Mouse (Mus musculus): Measurements from ENCODE around the gene Coro7. TPM values are rescaled to one million over a fixed set of nuclear protein-coding genes. Genes with fewer than 3 reads are reported as not detected.
A peak's percentile ranks its signal among the peaks of the same experiment; 100 is the strongest.
"Not testable (repeated sequence)": the region's sequence is repeated elsewhere in the genome, so short reads cannot be mapped to it uniquely, and the experiment has no call there.

Coro7 gene
- polyA plus RNA-seq, 1 experiment from 2014 or later, result 27.2 TPM

DNA sequence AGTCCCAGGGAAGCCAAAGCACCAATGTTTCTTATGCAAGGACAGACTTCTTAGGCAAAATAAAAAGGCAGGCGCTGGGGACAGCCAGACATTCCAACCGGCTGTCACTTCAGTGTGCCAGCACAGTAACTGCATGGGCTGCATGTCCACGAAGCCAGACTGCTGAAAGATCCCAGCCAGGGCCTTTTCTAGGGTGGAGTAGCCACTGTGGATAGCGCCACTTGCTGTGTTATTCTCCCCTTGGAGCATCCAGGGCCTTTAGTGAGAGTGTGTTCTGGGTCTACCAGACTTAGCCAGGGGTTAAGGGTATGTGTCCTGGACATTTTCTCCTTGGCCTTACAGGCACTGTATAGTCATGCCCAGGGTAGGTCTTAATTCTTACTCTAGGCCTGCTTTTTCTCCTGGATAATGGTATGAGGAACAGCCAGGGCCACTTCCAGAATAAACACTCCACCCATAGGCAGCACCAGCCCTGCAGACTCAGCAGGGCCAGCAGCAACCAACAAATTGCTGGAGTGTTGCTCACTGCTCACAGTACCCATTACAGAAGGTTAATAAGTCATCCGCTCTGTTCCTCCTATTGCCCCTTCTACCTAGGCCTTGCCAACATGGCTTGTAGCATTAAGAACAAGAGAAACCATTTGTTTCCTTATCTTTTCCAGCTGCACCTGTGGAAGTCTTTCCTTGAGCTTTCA is 91.9 kb downstream of the Coro7 start:
- peak overlapping the region; percentile 65; the same call in 1 of the 2 replicates for H3K27ac ChIP-seq
- 49% methylated on average over 5 of the region's 5 CpGs for WGBS
- no peak overlapping the region for H3K4me3 ChIP-seq (replicated peaks; ENCODE audit: low read length)
- H3K36me3 ChIP-seq (replicated peaks; ENCODE audit: control insufficient read depth, insufficient read depth), result peaks cover 6% of the 10 kb centered on the region; the same call in 1 of the 2 replicates
- H3K9me3 ChIP-seq (ENCODE audit: control insufficient read depth, low read length), result no peaks in the 10 kb centered on the region
- ATAC-seq (ENCODE audit: low FRiP score), result no peak
- H3K4me1 ChIP-seq (replicated peaks; ENCODE audit: control insufficient read depth, insufficient read depth, low read length), result peaks cover 12% of the 10 kb centered on the region
- H3K4me2 ChIP-seq (replicated peaks), result no peak overlapping the region
- no peak for DNase-seq (ENCODE audit: low spot score)
- H3K9ac ChIP-seq, result no peak overlapping the region
- no peaks in the 10 kb centered on the region for H3K27me3 ChIP-seq (ENCODE audit: control insufficient read depth, insufficient read depth, low read length)

DNA sequence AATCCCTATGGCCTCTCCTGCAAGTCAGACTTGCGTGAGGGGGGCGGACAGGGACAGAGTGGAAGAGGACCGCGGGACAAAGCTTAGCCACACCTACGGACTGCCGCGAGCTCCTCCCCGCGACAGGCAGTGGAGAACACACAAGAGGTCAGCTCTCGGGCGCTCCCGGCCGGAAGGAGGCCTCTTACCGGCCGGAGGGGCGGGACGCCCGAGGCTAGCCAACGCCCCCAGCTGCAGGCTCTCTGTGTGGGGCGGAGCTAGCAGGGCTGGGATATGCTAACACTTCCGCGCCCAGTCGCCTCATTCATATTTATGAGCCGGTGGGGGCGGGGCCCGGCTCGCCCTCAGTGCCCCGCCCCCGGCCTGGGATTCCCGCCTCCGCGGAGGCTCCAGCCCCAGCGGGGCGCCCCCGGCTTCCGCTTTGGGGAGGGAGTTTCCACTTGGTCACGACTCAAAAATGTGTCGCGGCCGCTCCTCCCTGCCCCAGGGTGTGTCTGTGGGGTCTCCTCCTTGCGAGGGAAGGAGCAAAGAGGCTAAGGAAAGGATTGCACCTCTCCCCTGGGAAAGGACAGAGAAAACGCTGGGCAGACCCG is 93.0 kb downstream of the Coro7 start:
- peak overlapping the region; percentile 74 for H3K4me2 ChIP-seq (replicated peaks)
- DNase-seq (ENCODE audit: low spot score) (peak; percentile 90), ATAC-seq (ENCODE audit: low FRiP score) (peak; percentile 96)
- H3K36me3 ChIP-seq (replicated peaks; ENCODE audit: control insufficient read depth, insufficient read depth), result peaks cover 6% of the 10 kb centered on the region; the same call in 1 of the 2 replicates
- H3K4me3 ChIP-seq (replicated peaks; ENCODE audit: low read length), result peak overlapping the region; percentile 44
- H3K9me3 ChIP-seq (ENCODE audit: control insufficient read depth, low read length), result no peaks in the 10 kb centered on the region
- H3K9ac ChIP-seq, result peak overlapping the region; percentile 62
- H3K4me1 ChIP-seq (replicated peaks; ENCODE audit: control insufficient read depth, insufficient read depth, low read length), result peaks cover 12% of the 10 kb centered on the region; the same call in 1 of the 2 replicates
- peak overlapping the region; percentile 65 for H3K27ac ChIP-seq
- H3K27me3 ChIP-seq (ENCODE audit: control insufficient read depth, insufficient read depth, low read length), result no peaks in the 10 kb centered on the region
- 0% methylated on average over 41 of the region's 43 CpGs for WGBS

DNA sequence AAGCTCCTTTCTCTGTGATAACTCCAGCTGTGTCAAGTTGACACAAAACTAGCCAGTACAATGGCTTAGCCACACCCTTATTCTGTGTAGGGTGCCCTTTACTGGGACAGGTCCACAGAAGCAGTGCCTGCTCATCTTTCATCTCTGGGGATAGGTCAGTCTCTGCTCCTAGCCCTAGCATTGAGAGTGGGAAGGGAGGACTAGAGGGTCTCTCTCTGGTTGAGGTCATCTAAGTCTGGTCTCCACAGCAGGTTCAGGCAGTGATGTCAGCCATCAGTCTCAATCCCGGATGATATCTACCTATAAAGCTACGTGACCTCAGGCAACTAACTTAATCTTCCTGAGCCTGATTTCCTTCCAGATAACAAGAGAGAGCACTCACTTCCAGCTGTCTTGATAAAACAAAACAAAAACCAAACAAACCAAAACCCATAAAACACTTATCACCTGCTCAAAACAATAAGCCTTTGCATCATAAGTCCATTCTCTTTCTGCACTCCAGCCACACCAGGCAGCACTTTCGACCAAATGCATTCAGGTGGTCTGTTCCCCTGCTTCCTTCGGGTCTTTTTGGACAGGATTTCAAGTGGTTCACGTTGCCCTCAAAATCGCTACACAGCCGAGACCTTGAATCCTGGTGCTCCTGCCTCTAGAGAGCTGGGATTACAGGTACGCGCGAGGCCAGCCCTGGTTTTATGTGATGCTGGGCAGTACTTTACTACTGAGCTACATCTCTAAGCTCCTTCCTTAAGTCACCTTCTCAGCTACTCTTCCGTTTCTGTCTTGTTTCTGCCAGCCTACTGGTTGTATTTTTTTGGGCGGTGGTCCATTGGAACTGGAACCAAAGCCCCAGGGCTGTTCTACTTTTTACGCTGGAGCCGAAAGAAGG is 93.7 kb downstream of the Coro7 start:
- Histone ChIP-seq H3K9ac (peak overlapping the region; percentile 62), H3K36me3 (replicated peaks; ENCODE audit: control insufficient read depth, insufficient read depth) (peaks cover 6% of the 10 kb centered on the region; the same call in 1 of the 2 replicates), H3K4me1 (replicated peaks; ENCODE audit: control insufficient read depth, insufficient read depth, low read length) (peaks cover 12% of the 10 kb centered on the region; the same call in 1 of the 2 replicates), H3K27ac (peak overlapping the region; percentile 65), H3K4me2 (replicated peaks) (peak overlapping the region; percentile 74), H3K4me3 (replicated peaks; ENCODE audit: low read length) (peak overlapping the region; percentile 44), H3K27me3 (ENCODE audit: control insufficient read depth, insufficient read depth, low read length) (no peaks in the 10 kb centered on the region), H3K9me3 (ENCODE audit: control insufficient read depth, low read length) (no peaks in the 10 kb centered on the region)
- ATAC-seq (ENCODE audit: low FRiP score) (peak; percentile 36), DNase-seq (ENCODE audit: low spot score) (peak; percentile 36)
- 13% methylated on average over 14 of the region's 14 CpGs for WGBS

- 80% methylated on average over 5 of the region's 5 CpGs for WGBS
- Histone ChIP-seq H3K4me1 (replicated peaks; ENCODE audit: control insufficient read depth, insufficient read depth, low read length) (peaks cover 12% of the 10 kb centered on the region; the same call in 1 of the 2 replicates), H3K4me3 (replicated peaks; ENCODE audit: low read length) (no peak overlapping the region), H3K27ac (no peak overlapping the region), H3K36me3 (replicated peaks; ENCODE audit: control insufficient read depth, insufficient read depth) (no peaks in the 10 kb centered on the region), H3K9ac (no peak overlapping the region), H3K27me3 (ENCODE audit: control insufficient read depth, insufficient read depth, low read length) (no peaks in the 10 kb centered on the region), H3K4me2 (replicated peaks) (no peak overlapping the region), H3K9me3 (ENCODE audit: control insufficient read depth, low read length) (no peaks in the 10 kb centered on the region)
- DNase-seq (ENCODE audit: low spot score), result no peak
- no peak for ATAC-seq (ENCODE audit: low FRiP score)
Measured at GRCm38 (mm10) chr16:4584438-4584837, 95.1 kb downstream of the Coro7 start.

DNA sequence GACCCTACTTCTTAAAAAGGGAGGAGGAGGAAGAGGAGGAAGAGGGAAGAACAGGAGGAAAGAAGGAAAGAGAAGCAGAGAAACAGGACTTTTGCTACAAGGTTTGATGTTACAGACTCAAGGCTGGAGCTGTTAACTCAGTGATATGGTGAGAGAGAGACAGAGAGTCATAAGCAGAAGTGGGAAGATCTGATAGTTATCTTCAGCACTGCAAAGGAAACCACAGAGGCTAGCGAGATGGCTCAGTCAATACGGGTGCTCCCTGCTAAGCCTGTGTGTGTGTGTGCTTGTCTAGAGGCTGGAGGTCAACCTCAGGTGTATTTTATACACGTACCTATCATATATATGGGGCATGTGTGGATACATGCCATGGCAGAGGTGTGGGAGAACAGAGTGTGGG is 95.8 kb downstream of the Coro7 start:
- H3K27ac ChIP-seq, result no peak overlapping the region
- H3K9me3 ChIP-seq (ENCODE audit: control insufficient read depth, low read length), result no peaks in the 10 kb centered on the region
- WGBS, result 88% methylated on average over 3 of the region's 3 CpGs
- H3K36me3 ChIP-seq (replicated peaks; ENCODE audit: control insufficient read depth, insufficient read depth), result no peaks in the 10 kb centered on the region
- H3K4me3 ChIP-seq (replicated peaks; ENCODE audit: low read length), result no peak overlapping the region
- DNase-seq (ENCODE audit: low spot score) (no peak), ATAC-seq (ENCODE audit: low FRiP score) (no peak)
- no peak overlapping the region for H3K9ac ChIP-seq
- no peak overlapping the region for H3K4me2 ChIP-seq (replicated peaks)
- H3K27me3 ChIP-seq (ENCODE audit: control insufficient read depth, insufficient read depth, low read length), result no peaks in the 10 kb centered on the region
- peaks cover 12% of the 10 kb centered on the region; the same call in 1 of the 2 replicates for H3K4me1 ChIP-seq (replicated peaks; ENCODE audit: control insufficient read depth, insufficient read depth, low read length)

GRCm38 (mm10) chr16:4581179-4581578 is 98.4 kb downstream of the Coro7 start:
- H3K27me3 ChIP-seq (ENCODE audit: control insufficient read depth, insufficient read depth, low read length); DNase-seq (ENCODE audit: low spot score); ATAC-seq (ENCODE audit: low FRiP score); H3K27ac ChIP-seq; H3K4me3 ChIP-seq (replicated peaks; ENCODE audit: low read length); H3K36me3 ChIP-seq (replicated peaks; ENCODE audit: control insufficient read depth, insufficient read depth); H3K9ac ChIP-seq; H3K4me1 ChIP-seq (replicated peaks; ENCODE audit: control insufficient read depth, insufficient read depth, low read length); H3K4me2 ChIP-seq (replicated peaks); H3K9me3 ChIP-seq (ENCODE audit: control insufficient read depth, low read length): not testable (repeated sequence)
- 95% methylated on average over 4 of the region's 4 CpGs for WGBS

- ATAC-seq (ENCODE audit: low FRiP score), result no peak
- 85% methylated on average over 7 of the region's 7 CpGs for WGBS
Measured at GRCm38 (mm10) chr16:4578630-4579029, 100.9 kb downstream of the Coro7 start.

DNA sequence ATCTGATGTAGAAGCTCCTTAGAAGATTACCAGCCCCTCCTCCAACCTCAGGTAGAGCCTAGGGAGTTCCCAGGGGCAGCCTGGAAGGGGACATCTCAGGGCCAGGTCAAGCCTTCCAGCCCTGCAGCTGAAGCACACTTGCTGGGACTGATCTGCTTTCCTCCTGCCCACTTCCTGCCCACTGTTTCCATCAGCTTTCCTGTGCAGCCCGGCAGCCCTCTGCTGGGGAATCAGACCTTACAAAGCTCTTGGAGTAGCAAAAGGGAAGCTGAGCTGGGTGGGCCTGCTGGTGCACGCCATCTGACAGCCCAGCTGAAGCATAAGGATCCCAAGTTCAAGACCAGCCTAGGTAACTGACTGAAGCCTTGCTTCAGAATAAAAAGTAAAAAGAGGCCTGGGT is 102.7 kb downstream of the Coro7 start:
- no peaks in the 10 kb centered on the region for H3K4me1 ChIP-seq (replicated peaks; ENCODE audit: control insufficient read depth, insufficient read depth, low read length)
- no peak overlapping the region for H3K4me3 ChIP-seq (replicated peaks; ENCODE audit: low read length)
- no peaks in the 10 kb centered on the region for H3K36me3 ChIP-seq (replicated peaks; ENCODE audit: control insufficient read depth, insufficient read depth)
- no peak overlapping the region for H3K9ac ChIP-seq
- H3K9me3 ChIP-seq (ENCODE audit: control insufficient read depth, low read length), result no peaks in the 10 kb centered on the region
- no peak overlapping the region for H3K27ac ChIP-seq
- 60% methylated on average over 2 of the region's 2 CpGs for WGBS
- DNase-seq (ENCODE audit: low spot score), result no peak
- no peak overlapping the region for H3K4me2 ChIP-seq (replicated peaks)
- no peaks in the 10 kb centered on the region for H3K27me3 ChIP-seq (ENCODE audit: control insufficient read depth, insufficient read depth, low read length)
- no peak for ATAC-seq (ENCODE audit: low FRiP score)

More at GRCm38 (mm10) chr16:4578630-4579029, 100.9 kb downstream of the Coro7 start:
- H3K4me3 ChIP-seq (replicated peaks; ENCODE audit: low read length), result no peak overlapping the region
- no peak overlapping the region for H3K4me2 ChIP-seq (replicated peaks)
- no peak overlapping the region for H3K27ac ChIP-seq
- no peak for DNase-seq (ENCODE audit: low spot score)
- H3K27me3 ChIP-seq (ENCODE audit: control insufficient read depth, insufficient read depth, low read length), result no peaks in the 10 kb centered on the region
- no peaks in the 10 kb centered on the region for H3K9me3 ChIP-seq (ENCODE audit: control insufficient read depth, low read length)
- H3K36me3 ChIP-seq (replicated peaks; ENCODE audit: control insufficient read depth, insufficient read depth), result no peaks in the 10 kb centered on the region
- H3K9ac ChIP-seq, result no peak overlapping the region
- no peaks in the 10 kb centered on the region for H3K4me1 ChIP-seq (replicated peaks; ENCODE audit: control insufficient read depth, insufficient read depth, low read length)
